Mouse (Mus musculus) small intestine, adult 2 months (tissue): Measurements from ENCODE around the gene Mrc2. TPM values are rescaled to one million over a fixed set of nuclear protein-coding genes. Genes with fewer than 3 reads are reported as not detected.

Experiments
- H3K27ac ChIP-seq: fragments of 200-500 bp; 2 replicates; pipeline ENCODE4 v1.5.1; 2012; ENCODE audit warnings: low read depth, low read length, control low read depth, inconsistent platforms; ENCODE audit not compliant: insufficient read depth
- H3K27me3 ChIP-seq: fragments of 200-500 bp; 2 replicates; pipeline ENCODE4 v1.6.1; 2012; ENCODE audit warnings: mild to moderate bottlenecking, moderate library complexity, low read length, inconsistent platforms; ENCODE audit not compliant: control insufficient read depth, insufficient read depth
- H3K36me3 ChIP-seq: fragments of 200-500 bp; 2 replicates; pipeline ENCODE4 v1.6.1; 2012; ENCODE audit warnings: mild to moderate bottlenecking, low read length, control low read depth, inconsistent platforms; ENCODE audit not compliant: control insufficient read depth, insufficient read depth
- H3K4me1 ChIP-seq: fragments of 200-500 bp; 2 replicates; pipeline ENCODE4 v1.6.1; 2012; ENCODE audit warnings: low read length, inconsistent platforms, mixed read lengths; ENCODE audit not compliant: control insufficient read depth, insufficient read depth, insufficient read length
- H3K4me3 ChIP-seq: fragments of 200-500 bp; 2 replicates; pipeline ENCODE4 v1.5.1; 2012; ENCODE audit warnings: low read depth, mild to moderate bottlenecking, control low read depth, inconsistent platforms, low read length, moderate library complexity
- CTCF ChIP-seq: fragments of 200-500 bp; IDR thresholded peaks from 2 replicates; pipeline ENCODE4 v1.5.1; 2012; ENCODE audit warnings: low read depth, mild to moderate bottlenecking, control low read depth, inconsistent platforms, low read length, moderate library complexity, mixed read lengths; ENCODE audit not compliant: insufficient replicate concordance, insufficient read length; ENCODE audit errors: extremely low read depth
- POLR2A ChIP-seq: fragments of 200-500 bp; IDR thresholded peaks from 2 replicates; pipeline ENCODE4 v1.6.1; 2012; ENCODE audit warnings: low read depth, mild to moderate bottlenecking, control low read depth, inconsistent platforms, low read length, moderate library complexity
- WGBS: fragments of 180-500 bp; shearing (Covaris S2); methylation state at CpG from one replicate; pipeline ENCODE4 v1.1.7; 2018; 5-methylcytosine and 5-hydroxymethylcytosine counted together
- polyA plus RNA-seq: library from polyadenylated mRNA; depleted of rRNA; stranded (reverse); fragments of >200 nt; gene quantifications from 2 replicates; pipeline ENCODE4 v1.2.3, GENCODE M21; 2012

Mrc2 gene
- polyA plus RNA-seq, 1 experiment: 3.9 TPM

- TF ChIP-seq POLR2A (no peak), CTCF (peak; percentile 71)
- Histone ChIP-seq H3K4me1 (peaks cover 6% of the 10 kb centered on the region), H3K27ac (no peak overlapping the region), H3K36me3 (no peaks in the 10 kb centered on the region), H3K27me3 (no peaks in the 10 kb centered on the region), H3K4me3 (peak overlapping the region; percentile 64)
- 5% methylated on average over 40 of the region's 40 CpGs for WGBS
These were observed 70.6 kb downstream of the Mrc2 start for GRCm38 (mm10) chr11:105362946-105363597.

- no peak overlapping the region for H3K27ac ChIP-seq
- no peak for TF ChIP-seq CTCF
- TF ChIP-seq POLR2A: no peak
- H3K27me3 ChIP-seq: no peaks in the 10 kb centered on the region
- 0 out of 2 replicates have a peak overlapping the region, but pooled peaks have one; percentile 64 for H3K4me3 ChIP-seq
- H3K36me3 ChIP-seq: no peaks in the 10 kb centered on the region
- H3K4me1 ChIP-seq: peaks cover 6% of the 10 kb centered on the region
- 70% methylated on average over 12 of the region's 12 CpGs for WGBS
These were observed 71.3 kb downstream of the Mrc2 start for GRCm38 (mm10) chr11:105363598-105364385.

GRCm38 (mm10) chr11:105364386-105365065 is 72.1 kb downstream of the Mrc2 start:
- Histone ChIP-seq H3K36me3 (no peaks in the 10 kb centered on the region), H3K27me3 (no peaks in the 10 kb centered on the region), H3K27ac (no peak overlapping the region), H3K4me1 (peaks cover 6% of the 10 kb centered on the region), H3K4me3 (peak overlapping the region; percentile 12; the same call in 1 of the 2 replicates)
- WGBS: 57% methylated on average over 12 of the region's 12 CpGs
- no peak for TF ChIP-seq POLR2A
- TF ChIP-seq CTCF: no peak

- 86% methylated on average over 3 of the region's 3 CpGs for WGBS
- H3K27me3 ChIP-seq: no peaks in the 10 kb centered on the region
- peaks cover 6% of the 10 kb centered on the region for H3K4me1 ChIP-seq
- H3K36me3 ChIP-seq: no peaks in the 10 kb centered on the region
- no peak for TF ChIP-seq CTCF
- TF ChIP-seq POLR2A: no peak
- no peak overlapping the region for H3K27ac ChIP-seq
- no peak overlapping the region for H3K4me3 ChIP-seq
These were observed 73.2 kb downstream of the Mrc2 start for GRCm38 (mm10) chr11:105365611-105366010.

GRCm38 (mm10) chr11:105366051-105366450 is 73.6 kb downstream of the Mrc2 start:
- 36% methylated on average over 4 of the region's 4 CpGs for WGBS
- Histone ChIP-seq H3K4me3 (no peak overlapping the region), H3K27me3 (no peaks in the 10 kb centered on the region), H3K36me3 (no peaks in the 10 kb centered on the region), H3K27ac (no peak overlapping the region), H3K4me1 (peaks cover 6% of the 10 kb centered on the region)
- TF ChIP-seq CTCF (no peak), POLR2A (no peak)

GRCm38 (mm10) chr11:105367163-105367562 is 74.7 kb downstream of the Mrc2 start:
- H3K36me3 ChIP-seq: no peaks in the 10 kb centered on the region
- TF ChIP-seq CTCF (no peak), POLR2A (no peak)
- H3K4me1 ChIP-seq: peaks cover 6% of the 10 kb centered on the region
- no peak overlapping the region for H3K4me3 ChIP-seq
- no peak overlapping the region for H3K27ac ChIP-seq
- H3K27me3 ChIP-seq: no peaks in the 10 kb centered on the region
- 79% methylated on average over 3 of the region's 3 CpGs for WGBS

DNA sequence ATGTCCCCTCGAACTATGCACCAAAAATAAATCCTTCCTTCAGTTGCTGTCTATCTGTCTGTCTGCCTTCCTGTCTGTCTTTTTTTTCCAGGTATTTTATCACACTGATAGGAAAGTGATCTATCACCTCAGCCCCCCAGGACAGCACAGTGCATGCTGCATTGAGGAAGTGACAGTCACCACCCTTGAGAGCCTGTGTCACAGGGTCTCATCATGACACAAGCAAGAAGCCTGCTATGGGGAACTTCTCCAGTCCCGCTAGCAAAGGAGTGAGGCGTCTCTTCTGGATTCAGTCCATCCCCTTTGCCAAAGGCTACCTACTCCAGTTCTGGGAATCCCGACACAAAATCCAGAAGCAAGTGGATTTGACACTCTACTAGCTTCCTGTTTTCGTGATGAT is 76.4 kb downstream of the Mrc2 start:
- H3K36me3 ChIP-seq: no peaks in the 10 kb centered on the region
- TF ChIP-seq POLR2A (no peak), CTCF (no peak)
- WGBS: 80% methylated on average over 5 of the region's 5 CpGs
- H3K4me3 ChIP-seq: no peak overlapping the region
- H3K4me1 ChIP-seq: peaks cover 4% of the 10 kb centered on the region; the same call in 1 of the 2 replicates
- H3K27ac ChIP-seq: no peak overlapping the region
- H3K27me3 ChIP-seq: no peaks in the 10 kb centered on the region
